Mouse (Mus musculus) erythroblast, embryonic 14.5 days (primary cell): ENCODE data around the gene Plekha5. TPM values are rescaled to one million over a fixed set of nuclear protein-coding genes. Genes with fewer than 3 reads are reported as not detected.

Experiments
- H3K27me3 ChIP-seq: 2 replicates; pipeline ENCODE4 v1.6.1; 2012; ENCODE audit warnings: inconsistent platforms; ENCODE audit not compliant: control insufficient read depth
- H3K36me3 ChIP-seq: 2 replicates; pipeline ENCODE4 v1.6.1; 2012; ENCODE audit warnings: mild to moderate bottlenecking, inconsistent platforms; ENCODE audit not compliant: control insufficient read depth
- H3K4me1 ChIP-seq: 2 replicates; pipeline ENCODE4 v1.6.1; 2012; ENCODE audit warnings: inconsistent platforms; ENCODE audit not compliant: control insufficient read depth
- H3K4me3 ChIP-seq: replicated peaks from 2 replicates; pipeline ENCODE3; 2012; ENCODE audit warnings: moderate library complexity, mild to moderate bottlenecking, inconsistent platforms
- H3K9me3 ChIP-seq: 2 replicates; pipeline ENCODE4 v1.6.1; 2012; ENCODE audit warnings: low read length, inconsistent platforms, mixed read lengths; ENCODE audit not compliant: control insufficient read depth
- GATA1 ChIP-seq: IDR thresholded peaks from 2 replicates; pipeline ENCODE4 v1.6.1; 2012; ENCODE audit warnings: low read length, inconsistent platforms, mixed read lengths
- TAL1 ChIP-seq: IDR thresholded peaks from 3 replicates; pipeline ENCODE4 v1.6.1; 2012; ENCODE audit warnings: low read length, inconsistent platforms, mixed read lengths
- polyA plus RNA-seq: library from polyadenylated mRNA; stranded (reverse); fragments of >175 nt; gene quantifications from 2 replicates; pipeline ENCODE4 v1.2.3, GENCODE M21; 2012

Plekha5 gene
- polyA plus RNA-seq, 1 experiment: 0.01 TPM

GRCm38 (mm10) chr6:140605732-140606131 lies 181.9 kb downstream of the Plekha5 start:
- no peak overlapping the region for H3K4me3 ChIP-seq
- peaks cover 5% of the 10 kb centered on the region for H3K4me1 ChIP-seq
- TF ChIP-seq TAL1 (no peak), GATA1 (no peak)

GRCm38 (mm10) chr6:140606534-140606933 lies 182.7 kb downstream of the Plekha5 start:
- H3K9me3 ChIP-seq: no peaks in the 10 kb centered on the region
- TF ChIP-seq GATA1: no peak
- no peak for TF ChIP-seq TAL1

More at GRCm38 (mm10) chr6:140605732-140606131, 181.9 kb downstream of the Plekha5 start:
- H3K36me3 ChIP-seq: no peaks in the 10 kb centered on the region
- no peaks in the 10 kb centered on the region for H3K27me3 ChIP-seq
- H3K9me3 ChIP-seq: no peaks in the 10 kb centered on the region

GRCm38 (mm10) chr6:140608666-140609065 lies 184.8 kb downstream of the Plekha5 start:
- Histone ChIP-seq H3K36me3 (no peaks in the 10 kb centered on the region), H3K27me3 (no peaks in the 10 kb centered on the region), H3K9me3 (no peaks in the 10 kb centered on the region), H3K4me3 (no peak overlapping the region), H3K4me1 (peaks cover 5% of the 10 kb centered on the region)
- TF ChIP-seq GATA1: no peak
- TF ChIP-seq TAL1: no peak

More at GRCm38 (mm10) chr6:140606534-140606933, 182.7 kb downstream of the Plekha5 start:
- Histone ChIP-seq H3K36me3 (no peaks in the 10 kb centered on the region), H3K4me1 (peaks cover 5% of the 10 kb centered on the region), H3K27me3 (no peaks in the 10 kb centered on the region), H3K4me3 (no peak overlapping the region)

- Histone ChIP-seq H3K36me3 (no peaks in the 10 kb centered on the region), H3K9me3 (no peaks in the 10 kb centered on the region), H3K4me1 (peaks cover 5% of the 10 kb centered on the region), H3K4me3 (no peak overlapping the region), H3K27me3 (no peaks in the 10 kb centered on the region)
- TF ChIP-seq GATA1: no peak
- no peak for TF ChIP-seq TAL1
Observed at GRCm38 (mm10) chr6:140609533-140609932, 185.7 kb downstream of the Plekha5 start.

GRCm38 (mm10) chr6:140610117-140610516 lies 186.3 kb downstream of the Plekha5 start:
- H3K27me3 ChIP-seq: no peaks in the 10 kb centered on the region
- no peak for TF ChIP-seq TAL1
- TF ChIP-seq GATA1: no peak
- no peak overlapping the region for H3K4me3 ChIP-seq
- peaks cover 5% of the 10 kb centered on the region for H3K4me1 ChIP-seq
- no peaks in the 10 kb centered on the region for H3K36me3 ChIP-seq
- no peaks in the 10 kb centered on the region for H3K9me3 ChIP-seq

- no peak for TF ChIP-seq GATA1
- no peak for TF ChIP-seq TAL1
- H3K4me1 ChIP-seq: peaks cover 5% of the 10 kb centered on the region
- no peaks in the 10 kb centered on the region for H3K36me3 ChIP-seq
- H3K9me3 ChIP-seq: no peaks in the 10 kb centered on the region
- H3K27me3 ChIP-seq: no peaks in the 10 kb centered on the region
- no peak overlapping the region for H3K4me3 ChIP-seq
Observed at GRCm38 (mm10) chr6:140611282-140611681, 187.4 kb downstream of the Plekha5 start.

- no peak for TF ChIP-seq TAL1
- no peak for TF ChIP-seq GATA1
- Histone ChIP-seq H3K36me3 (no peaks in the 10 kb centered on the region), H3K9me3 (no peaks in the 10 kb centered on the region), H3K4me3 (no peak overlapping the region), H3K4me1 (peaks cover 5% of the 10 kb centered on the region), H3K27me3 (no peaks in the 10 kb centered on the region)
Observed at GRCm38 (mm10) chr6:140611893-140612473, 188.1 kb downstream of the Plekha5 start.

- H3K36me3 ChIP-seq: no peaks in the 10 kb centered on the region
- TF ChIP-seq TAL1 (no peak), GATA1 (no peak)
- H3K27me3 ChIP-seq: no peaks in the 10 kb centered on the region
- no peak overlapping the region for H3K4me3 ChIP-seq
- 0 out of 2 replicates have a peak, but pooled peaks cover 1% of the 10 kb centered on the region for H3K4me1 ChIP-seq
- H3K9me3 ChIP-seq: no peaks in the 10 kb centered on the region
Observed at GRCm38 (mm10) chr6:140613822-140614221, 190.0 kb downstream of the Plekha5 start.

GRCm38 (mm10) chr6:140614711-140615110 lies 190.9 kb downstream of the Plekha5 start:
- Histone ChIP-seq H3K27me3 (no peaks in the 10 kb centered on the region), H3K4me3 (no peak overlapping the region), H3K9me3 (no peaks in the 10 kb centered on the region), H3K36me3 (no peaks in the 10 kb centered on the region), H3K4me1 (no peaks in the 10 kb centered on the region)
- TF ChIP-seq GATA1 (no peak), TAL1 (no peak)
